Mouse (Mus musculus) C2C12 (cell line): ENCODE measurements around the gene Mras.

Source experiments
- CEBPB ChIP-seq: IDR thresholded peaks from one replicate; pipeline ENCODE4 v1.6.1; 2011; ENCODE audit warnings: low read depth, mild to moderate bottlenecking, control low read depth, moderate library complexity
- CTCF ChIP-seq: IDR thresholded peaks from one replicate; pipeline ENCODE4 v1.5.1; 2011; ENCODE audit not compliant: control insufficient read depth, insufficient read depth, insufficient read length
- MAX ChIP-seq: IDR thresholded peaks from one replicate; pipeline ENCODE4 v1.6.1; 2011; ENCODE audit warnings: mild to moderate bottlenecking, control low read depth
- MYOD1 ChIP-seq: IDR thresholded peaks from one replicate; pipeline ENCODE4 v1.6.1; 2011; ENCODE audit warnings: low read depth; ENCODE audit not compliant: control insufficient read depth, insufficient read length
- USF1 ChIP-seq: IDR thresholded peaks from one replicate; pipeline ENCODE4 v1.6.1; 2011; ENCODE audit warnings: low read depth, mild to moderate bottlenecking, control low read depth, moderate library complexity

DNA sequence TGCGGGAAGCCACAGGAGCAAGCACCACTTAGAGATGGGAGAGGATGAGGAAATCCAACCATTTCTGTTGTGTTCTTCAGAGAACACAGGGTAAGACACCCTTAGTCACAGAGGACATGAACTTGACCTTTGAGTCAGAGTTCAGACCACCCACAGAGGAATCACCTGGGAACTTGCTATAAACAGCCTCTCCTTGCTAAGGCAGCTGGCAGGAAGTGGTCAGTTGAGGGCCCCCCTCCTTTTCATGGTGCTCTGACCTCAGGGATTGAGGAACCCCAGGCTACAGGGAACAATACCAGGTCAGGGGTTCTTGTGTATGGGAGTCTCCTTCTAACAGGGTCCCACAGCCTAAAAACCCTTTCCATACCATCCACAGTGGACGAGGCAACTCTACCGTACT, 20.4 kb downstream of the Mras start:
- TF ChIP-seq CTCF (no peak), MYOD1 (no peak), MAX (no peak), USF1 (no peak), CEBPB (no peak)
